Mouse (Mus musculus): ENCODE measurements around the gene Cd86. TPM values are rescaled to one million over a fixed set of nuclear protein-coding genes. Genes with fewer than 3 reads are reported as not detected.

The Cd86 gene
- polyA plus RNA-seq, 1 experiment from 2014 or later = 1.3 TPM

DNA sequence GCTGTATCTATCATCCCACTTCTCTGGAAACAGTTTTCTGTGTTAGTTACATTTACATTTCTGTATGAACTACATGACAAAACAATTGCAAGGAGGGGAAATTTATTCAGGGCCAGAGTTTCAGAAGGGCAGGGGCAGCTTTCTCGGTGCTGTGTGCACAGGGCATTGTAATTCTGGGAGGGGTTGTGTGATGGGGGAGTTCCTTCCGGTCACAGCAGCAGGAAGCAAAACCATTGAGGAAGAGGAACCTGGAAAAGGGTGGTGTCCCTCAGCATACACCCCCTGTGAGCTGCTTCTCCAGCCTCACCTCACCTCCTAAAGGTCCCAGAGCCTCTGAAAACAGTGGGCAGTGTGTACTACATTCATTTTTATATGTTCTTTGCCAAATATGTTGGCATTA, 9.4 kb upstream of the Cd86 start:
- H3K36me3 ChIP-seq (ENCODE audit: control insufficient read depth, insufficient read depth, low read length) = no peaks in the 10 kb centered on the region
- no peak overlapping the region for H3K9ac ChIP-seq (ENCODE audit: low read length)
- H3K4me1 ChIP-seq (ENCODE audit: control insufficient read depth in 2 of 2, insufficient read depth in 2 of 2, low read length in 2 of 2) = no peaks in the 10 kb centered on the region
- 46% methylated on average over 2 of the region's 2 CpGs for WGBS
- ATAC-seq (ENCODE audit: insufficient number of reproducible peaks, insufficient read depth, low FRiP score, low read depth) = no peak
- H3K4me2 ChIP-seq (ENCODE audit: low read length) = no peak overlapping the region
- H3K27me3 ChIP-seq (ENCODE audit: control insufficient read depth, insufficient read depth, low read length) = no peaks in the 10 kb centered on the region
- no peaks in the 10 kb centered on the region for H3K9me3 ChIP-seq (ENCODE audit: control insufficient read depth, low read length)
- no peak overlapping the region for H3K27ac ChIP-seq (replicated peaks in 1 of 2; ENCODE audit: control insufficient read depth in 1 of 2, insufficient read depth in 1 of 2, low read depth in 2 of 2, low read length in 2 of 2)
- H3K4me3 ChIP-seq (ENCODE audit: control insufficient read depth in 1 of 2, insufficient read depth in 1 of 2, low read depth in 1 of 2, low read length in 2 of 2) = no peak overlapping the region

DNA sequence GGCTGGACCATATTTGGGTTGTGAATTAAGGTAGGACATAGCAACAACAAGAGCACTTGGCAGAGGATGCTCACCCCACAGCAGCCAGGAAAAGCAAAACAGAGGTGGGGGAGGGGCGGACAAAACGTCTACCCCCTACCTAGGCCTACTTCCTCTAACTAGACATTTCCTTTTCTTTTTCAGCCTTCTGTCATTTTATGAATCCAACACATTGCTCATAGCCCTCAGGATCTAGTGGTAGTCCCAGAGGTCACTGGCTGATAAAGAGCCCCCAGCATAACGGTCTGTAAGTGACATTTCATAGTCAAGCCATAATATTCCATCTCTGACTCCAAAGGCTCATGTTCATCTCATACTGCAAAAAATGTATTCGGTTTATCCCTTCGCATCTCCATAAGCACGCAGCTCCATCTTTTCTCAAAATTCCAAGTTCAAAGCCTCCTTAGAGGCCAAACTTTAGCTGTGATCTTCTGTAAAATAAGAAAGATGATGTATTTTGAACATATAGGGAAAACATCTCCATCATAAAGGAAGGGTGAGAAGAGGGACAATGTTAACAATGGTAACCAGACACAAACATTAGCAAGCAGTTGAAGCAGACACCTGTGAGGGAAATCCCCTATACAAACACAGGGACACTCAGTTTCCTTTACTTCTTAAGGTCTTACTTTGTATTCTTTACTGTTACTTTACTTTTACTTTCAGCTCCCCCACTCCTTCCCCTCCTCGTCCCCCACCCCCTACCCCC, 8.8 kb upstream of the Cd86 start:
- no peak overlapping the region for H3K4me2 ChIP-seq (ENCODE audit: low read length)
- H3K9me3 ChIP-seq (ENCODE audit: control insufficient read depth, low read length) = no peaks in the 10 kb centered on the region
- no peaks in the 10 kb centered on the region for H3K27me3 ChIP-seq (ENCODE audit: control insufficient read depth, insufficient read depth, low read length)
- no peaks in the 10 kb centered on the region for H3K4me1 ChIP-seq (ENCODE audit: control insufficient read depth in 2 of 2, insufficient read depth in 2 of 2, low read length in 2 of 2)
- H3K36me3 ChIP-seq (ENCODE audit: control insufficient read depth, insufficient read depth, low read length) = no peaks in the 10 kb centered on the region
- 68% methylated on average over 7 of the region's 7 CpGs for WGBS
- ATAC-seq (ENCODE audit: insufficient number of reproducible peaks, insufficient read depth, low FRiP score, low read depth) = no peak
- H3K9ac ChIP-seq (ENCODE audit: low read length) = no peak overlapping the region
- no peak overlapping the region for H3K27ac ChIP-seq (replicated peaks in 1 of 2; ENCODE audit: control insufficient read depth in 1 of 2, insufficient read depth in 1 of 2, low read depth in 2 of 2, low read length in 2 of 2)
- H3K4me3 ChIP-seq (ENCODE audit: control insufficient read depth in 1 of 2, insufficient read depth in 1 of 2, low read depth in 1 of 2, low read length in 2 of 2) = no peak overlapping the region

DNA sequence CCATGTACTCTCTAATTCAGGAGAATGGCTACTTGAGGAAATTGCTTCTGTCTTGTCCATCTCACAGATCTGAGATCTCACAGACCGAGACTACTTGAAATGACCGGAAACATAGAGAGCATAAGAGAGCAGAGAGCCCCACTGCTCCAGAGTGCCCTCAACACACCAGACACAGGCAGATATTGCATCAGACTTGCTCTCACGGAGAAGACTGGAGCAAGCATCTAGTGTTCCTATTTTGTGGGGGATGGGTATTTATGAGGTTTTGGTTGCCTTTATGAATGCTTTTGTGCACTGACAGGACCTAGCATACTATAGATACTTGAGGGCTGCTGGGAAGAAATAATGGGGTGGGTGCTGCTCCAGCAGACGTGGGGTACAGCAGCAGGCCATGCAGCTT, 7.3 kb upstream of the Cd86 start:
- Histone ChIP-seq H3K4me1 (ENCODE audit: control insufficient read depth in 2 of 2, insufficient read depth in 2 of 2, low read length in 2 of 2) (no peaks in the 10 kb centered on the region), H3K36me3 (ENCODE audit: control insufficient read depth, insufficient read depth, low read length) (no peaks in the 10 kb centered on the region), H3K4me2 (ENCODE audit: low read length) (no peak overlapping the region), H3K9ac (ENCODE audit: low read length) (no peak overlapping the region), H3K27ac (replicated peaks in 1 of 2; ENCODE audit: control insufficient read depth in 1 of 2, insufficient read depth in 1 of 2, low read depth in 2 of 2, low read length in 2 of 2) (no peak overlapping the region), H3K27me3 (ENCODE audit: control insufficient read depth, insufficient read depth, low read length) (no peaks in the 10 kb centered on the region), H3K9me3 (ENCODE audit: control insufficient read depth, low read length) (no peaks in the 10 kb centered on the region), H3K4me3 (ENCODE audit: control insufficient read depth in 1 of 2, insufficient read depth in 1 of 2, low read depth in 1 of 2, low read length in 2 of 2) (no peak overlapping the region)
- 72% methylated on average over 4 of the region's 4 CpGs for WGBS
- ATAC-seq (ENCODE audit: insufficient number of reproducible peaks, insufficient read depth, low FRiP score, low read depth) = no peak

DNA sequence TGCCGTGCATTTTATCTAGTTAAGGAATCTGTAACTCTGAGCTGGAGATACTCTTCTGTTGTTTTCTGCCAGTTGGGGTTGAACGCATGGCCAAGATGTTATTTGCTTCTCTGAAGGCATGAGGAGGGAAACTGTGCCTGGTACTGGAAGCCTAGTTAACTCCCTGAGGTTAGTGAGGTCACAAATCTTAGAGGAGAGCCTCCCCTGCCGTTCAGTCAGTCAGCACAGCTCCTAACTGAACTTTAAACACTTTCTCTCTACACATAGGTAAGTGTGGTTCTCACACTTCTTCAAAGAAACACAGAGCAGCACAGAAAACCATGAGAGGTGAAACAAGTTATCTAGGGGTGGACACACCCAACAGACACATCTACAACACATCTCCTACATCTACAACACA, 4.7 kb upstream of the Cd86 start:
- Histone ChIP-seq H3K4me3 (ENCODE audit: control insufficient read depth in 1 of 2, insufficient read depth in 1 of 2, low read depth in 1 of 2, low read length in 2 of 2) (no peak overlapping the region), H3K4me2 (ENCODE audit: low read length) (no peak overlapping the region)
- WGBS = 83% methylated on average over 3 of the region's 3 CpGs

DNA sequence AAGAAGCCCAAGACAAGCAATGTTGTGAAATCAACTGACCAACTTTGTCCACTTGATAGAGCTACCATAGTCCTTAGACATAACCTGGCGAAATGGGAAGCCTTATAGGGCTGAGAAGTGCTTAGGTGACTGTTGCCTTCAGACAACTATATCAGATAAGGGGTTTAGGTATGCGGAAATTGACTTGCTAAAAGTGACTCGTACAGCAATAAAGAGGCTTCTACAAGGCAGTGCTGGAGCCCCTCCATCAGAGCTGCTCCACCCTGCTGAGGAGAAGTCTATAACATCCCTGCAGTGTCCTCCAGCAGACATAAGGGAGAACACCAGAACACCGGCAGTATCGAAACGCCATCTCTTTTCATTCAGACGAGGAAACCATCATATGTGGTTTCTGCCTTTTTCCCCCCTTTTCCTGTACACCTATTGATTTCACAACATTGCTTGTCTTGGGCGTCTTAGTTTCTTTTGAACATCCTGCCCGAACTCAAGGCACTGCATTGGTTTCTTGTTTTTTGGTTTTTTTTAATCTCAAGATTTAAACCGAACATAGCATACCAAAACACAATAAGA, 652 bp upstream of the Cd86 start:
- H3K4me2 ChIP-seq (ENCODE audit: low read length) = no peak overlapping the region
- H3K27me3 ChIP-seq (ENCODE audit: control insufficient read depth, insufficient read depth, low read length) = no peaks in the 10 kb centered on the region
- H3K4me1 ChIP-seq (ENCODE audit: control insufficient read depth in 2 of 2, insufficient read depth in 2 of 2, low read length in 2 of 2) = no peaks in the 10 kb centered on the region
- H3K9ac ChIP-seq (ENCODE audit: low read length) = no peak overlapping the region
- no peak overlapping the region for H3K4me3 ChIP-seq (ENCODE audit: control insufficient read depth in 1 of 2, insufficient read depth in 1 of 2, low read depth in 1 of 2, low read length in 2 of 2)
- ATAC-seq (ENCODE audit: insufficient number of reproducible peaks, insufficient read depth, low FRiP score, low read depth) = no peak
- 83% methylated on average over 10 of the region's 10 CpGs for WGBS
- H3K27ac ChIP-seq (replicated peaks in 1 of 2; ENCODE audit: control insufficient read depth in 1 of 2, insufficient read depth in 1 of 2, low read depth in 2 of 2, low read length in 2 of 2) = no peak overlapping the region
- H3K9me3 ChIP-seq (ENCODE audit: control insufficient read depth, low read length) = no peaks in the 10 kb centered on the region
- H3K36me3 ChIP-seq (ENCODE audit: control insufficient read depth, insufficient read depth, low read length) = no peaks in the 10 kb centered on the region

More for the DNA sequence above, 4.7 kb upstream of the Cd86 start:
- Histone ChIP-seq H3K27ac (replicated peaks in 1 of 2; ENCODE audit: control insufficient read depth in 1 of 2, insufficient read depth in 1 of 2, low read depth in 2 of 2, low read length in 2 of 2) (no peak overlapping the region), H3K9me3 (ENCODE audit: control insufficient read depth, low read length) (no peaks in the 10 kb centered on the region), H3K4me1 (ENCODE audit: control insufficient read depth in 2 of 2, insufficient read depth in 2 of 2, low read length in 2 of 2) (no peaks in the 10 kb centered on the region), H3K27me3 (ENCODE audit: control insufficient read depth, insufficient read depth, low read length) (no peaks in the 10 kb centered on the region), H3K36me3 (ENCODE audit: control insufficient read depth, insufficient read depth, low read length) (no peaks in the 10 kb centered on the region), H3K9ac (ENCODE audit: low read length) (no peak overlapping the region)
- no peak for ATAC-seq (ENCODE audit: insufficient number of reproducible peaks, insufficient read depth, low FRiP score, low read depth)

DNA sequence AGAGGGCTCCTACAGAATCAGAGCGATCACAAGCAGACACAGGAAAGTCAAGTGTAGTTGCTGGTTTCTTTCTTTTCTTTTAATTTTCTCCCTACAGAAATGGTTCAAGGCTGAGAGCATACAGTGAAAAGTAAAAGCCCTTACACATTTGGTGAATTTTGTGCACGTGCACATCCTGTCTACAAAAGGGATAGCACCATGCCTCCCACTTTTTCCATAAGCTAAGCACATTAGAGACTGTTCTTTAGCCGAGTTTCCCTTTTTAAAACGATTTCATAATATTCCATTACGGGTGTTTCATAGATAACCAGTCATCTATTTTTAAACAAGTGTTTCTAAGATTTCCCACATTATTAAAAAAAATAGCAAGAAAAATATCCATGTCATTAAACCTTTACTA, 2.4 kb downstream of the Cd86 start:
- ATAC-seq (ENCODE audit: insufficient number of reproducible peaks, insufficient read depth, low FRiP score, low read depth) = no peak
- H3K4me3 ChIP-seq (ENCODE audit: control insufficient read depth in 1 of 2, insufficient read depth in 1 of 2, low read depth in 1 of 2, low read length in 2 of 2) = no peak overlapping the region
- no peaks in the 10 kb centered on the region for H3K27me3 ChIP-seq (ENCODE audit: control insufficient read depth, insufficient read depth, low read length)
- WGBS = 71% methylated on average over 5 of the region's 5 CpGs
- H3K36me3 ChIP-seq (ENCODE audit: control insufficient read depth, insufficient read depth, low read length) = no peaks in the 10 kb centered on the region
- no peak overlapping the region for H3K9ac ChIP-seq (ENCODE audit: low read length)
- no peaks in the 10 kb centered on the region for H3K4me1 ChIP-seq (ENCODE audit: control insufficient read depth in 2 of 2, insufficient read depth in 2 of 2, low read length in 2 of 2)
- H3K4me2 ChIP-seq (ENCODE audit: low read length) = no peak overlapping the region
- no peak overlapping the region for H3K27ac ChIP-seq (replicated peaks in 1 of 2; ENCODE audit: control insufficient read depth in 1 of 2, insufficient read depth in 1 of 2, low read depth in 2 of 2, low read length in 2 of 2)
- no peaks in the 10 kb centered on the region for H3K9me3 ChIP-seq (ENCODE audit: control insufficient read depth, low read length)

DNA sequence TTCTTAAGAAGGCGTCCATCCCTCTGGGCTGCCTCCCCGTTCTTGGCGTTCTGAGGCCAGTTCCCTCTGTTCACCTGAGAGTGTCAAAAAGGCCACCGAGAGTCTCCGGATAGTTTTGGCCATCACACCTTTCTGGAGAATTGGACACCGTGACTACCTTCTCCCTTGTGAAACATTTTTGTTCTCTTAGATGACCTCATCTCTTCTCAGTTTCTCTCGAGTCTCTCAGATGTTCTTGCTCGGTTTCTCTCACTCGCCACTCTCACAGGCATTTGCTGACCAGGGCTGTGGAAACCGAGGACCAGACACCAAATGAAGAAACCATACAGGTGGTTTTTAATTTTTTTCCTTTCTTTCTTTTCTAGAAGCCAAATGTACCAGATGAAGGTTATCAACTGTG, 4.6 kb downstream of the Cd86 start:
- 79% methylated on average over 10 of the region's 10 CpGs for WGBS
- ATAC-seq (ENCODE audit: insufficient number of reproducible peaks, insufficient read depth, low FRiP score, low read depth) = no peak

DNA sequence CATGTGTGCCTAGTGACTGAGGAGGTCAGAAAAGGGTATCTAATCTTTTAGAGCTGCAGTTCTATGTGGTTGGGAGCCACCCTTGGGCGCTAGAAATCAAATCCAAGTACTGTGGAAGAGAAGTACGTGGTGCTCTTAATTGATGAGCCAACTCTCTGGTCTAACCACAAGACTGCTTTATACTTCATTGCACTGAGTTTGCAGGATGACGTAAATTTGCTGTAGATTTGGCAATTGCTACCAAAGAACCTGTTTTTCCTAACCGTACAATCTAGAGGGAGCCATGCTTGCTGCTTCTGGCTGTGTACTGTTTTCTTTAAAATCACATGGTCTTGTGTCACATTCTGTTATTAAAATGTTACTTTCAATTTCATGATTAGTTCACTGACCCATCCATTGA, 10.0 kb downstream of the Cd86 start:
- Histone ChIP-seq H3K4me1 (ENCODE audit: control insufficient read depth in 2 of 2, insufficient read depth in 2 of 2, low read length in 2 of 2) (no peaks in the 10 kb centered on the region), H3K27me3 (ENCODE audit: control insufficient read depth, insufficient read depth, low read length) (no peaks in the 10 kb centered on the region), H3K27ac (replicated peaks in 1 of 2; ENCODE audit: control insufficient read depth in 1 of 2, insufficient read depth in 1 of 2, low read depth in 2 of 2, low read length in 2 of 2) (no peak overlapping the region), H3K4me3 (ENCODE audit: control insufficient read depth in 1 of 2, insufficient read depth in 1 of 2, low read depth in 1 of 2, low read length in 2 of 2) (no peak overlapping the region), H3K4me2 (ENCODE audit: low read length) (no peak overlapping the region), H3K9ac (ENCODE audit: low read length) (no peak overlapping the region), H3K36me3 (ENCODE audit: control insufficient read depth, insufficient read depth, low read length) (no peaks in the 10 kb centered on the region), H3K9me3 (ENCODE audit: control insufficient read depth, low read length) (no peaks in the 10 kb centered on the region)
- no peak for ATAC-seq (ENCODE audit: insufficient number of reproducible peaks, insufficient read depth, low FRiP score, low read depth)
- WGBS = 88% methylated on average over 4 of the region's 4 CpGs

More for the DNA sequence above, 4.6 kb downstream of the Cd86 start:
- Histone ChIP-seq H3K27ac (replicated peaks in 1 of 2; ENCODE audit: control insufficient read depth in 1 of 2, insufficient read depth in 1 of 2, low read depth in 2 of 2, low read length in 2 of 2) (no peak overlapping the region), H3K36me3 (ENCODE audit: control insufficient read depth, insufficient read depth, low read length) (no peaks in the 10 kb centered on the region), H3K9ac (ENCODE audit: low read length) (no peak overlapping the region), H3K4me1 (ENCODE audit: control insufficient read depth in 2 of 2, insufficient read depth in 2 of 2, low read length in 2 of 2) (no peaks in the 10 kb centered on the region), H3K4me2 (ENCODE audit: low read length) (no peak overlapping the region), H3K27me3 (ENCODE audit: control insufficient read depth, insufficient read depth, low read length) (no peaks in the 10 kb centered on the region), H3K4me3 (ENCODE audit: control insufficient read depth in 1 of 2, insufficient read depth in 1 of 2, low read depth in 1 of 2, low read length in 2 of 2) (no peak overlapping the region), H3K9me3 (ENCODE audit: control insufficient read depth, low read length) (no peaks in the 10 kb centered on the region)
